Mouse (Mus musculus) T-cell, adult 2 months (primary cell): ENCODE data around the gene Cct6b.

ENCODE experiments used
- DNase-seq: peaks from one replicate; pipeline ENCODE4 v3.0.0; 2022; ENCODE audit warnings: low spot score

Cct6b gene

DNA sequence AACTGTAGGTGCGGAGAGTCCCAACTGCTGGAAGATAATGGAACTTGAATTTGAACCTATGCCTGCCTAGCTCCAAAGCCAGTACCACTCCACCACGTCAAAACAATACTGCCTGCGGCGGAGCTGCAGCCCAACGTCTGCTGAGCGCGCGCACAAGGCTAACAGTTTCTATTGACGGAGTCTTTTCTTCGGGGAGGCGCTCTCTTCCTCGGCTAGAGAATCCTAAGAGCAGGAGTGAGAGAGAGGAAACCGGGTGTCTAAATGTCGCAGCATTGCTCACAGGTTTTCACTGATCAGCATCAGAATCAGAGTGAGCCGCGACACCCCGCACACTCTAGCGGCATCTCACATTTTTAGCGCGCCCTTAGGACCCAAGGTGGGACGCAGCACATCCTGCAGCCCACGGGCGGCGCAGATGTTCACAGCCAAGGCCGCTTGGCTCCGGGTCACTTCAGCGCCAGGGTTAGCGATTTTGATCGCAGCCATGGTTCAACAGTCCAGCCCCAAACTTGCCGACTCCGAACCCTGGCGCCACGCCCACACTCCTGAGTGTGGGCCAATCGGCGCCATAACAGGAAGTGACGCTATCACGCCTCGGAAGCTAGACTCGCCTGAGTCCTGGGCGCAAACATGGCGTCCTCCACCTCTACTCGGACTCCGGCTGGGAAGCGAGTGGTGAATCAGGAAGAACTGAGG lies at the start of gene Cct6b, which contains the start of gene Zfp830:
TSS of gene Cct6b (minus strand) at position 580 of the 696 bp plus-strand sequence.
TSS of gene Zfp830 (plus strand) at position 604 of the 696 bp plus-strand sequence.
- peak; percentile 92 for DNase-seq

DNA sequence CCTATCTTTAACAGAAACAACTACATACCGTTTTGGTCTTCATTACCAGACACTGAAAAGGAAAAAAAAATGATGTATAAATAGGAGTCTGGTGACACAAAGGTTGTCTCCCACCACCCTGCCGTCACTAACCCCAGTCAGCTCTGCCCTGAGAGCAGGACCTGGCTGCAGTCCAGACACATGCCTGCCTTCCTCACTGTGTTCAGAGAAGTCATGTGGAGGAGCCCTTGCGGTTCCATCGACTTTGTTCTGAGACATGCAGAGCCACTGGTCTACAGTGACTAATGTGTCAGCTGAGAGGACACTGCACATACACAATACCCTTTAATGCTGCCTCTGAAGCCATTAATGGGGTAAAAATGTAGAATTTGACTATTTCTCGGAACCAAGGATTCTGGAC lies 44.4 kb upstream of the Cct6b start:
- DNase-seq, result no peak

GRCm38 (mm10) chr11:82807370-82807769 lies 43.2 kb upstream of the Cct6b start:
- no peak for DNase-seq

DNA sequence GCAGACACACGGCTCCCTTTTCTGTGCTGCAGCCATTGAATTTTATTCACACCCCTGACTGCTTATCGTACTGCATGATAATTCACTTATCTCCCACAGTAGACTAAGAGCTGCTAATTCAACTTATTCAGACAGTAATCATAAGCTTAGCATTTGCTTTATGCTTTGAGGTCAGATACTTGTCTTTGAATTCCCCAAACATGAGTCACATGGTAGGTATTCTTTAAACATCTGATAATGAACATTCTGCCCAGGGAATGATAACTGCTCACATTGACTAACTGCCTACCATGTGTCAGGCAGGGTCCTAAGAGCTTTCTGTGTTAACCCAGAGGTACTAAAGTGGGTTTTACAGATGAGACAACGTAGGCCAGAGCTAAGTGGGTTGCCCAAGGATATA lies 42.5 kb upstream of the Cct6b start:
- no peak for DNase-seq

- no peak for DNase-seq
These were observed 19.3 kb upstream of the Cct6b start for GRCm38 (mm10) chr11:82783453-82783852.

- DNase-seq, result no peak
These were observed 18.1 kb upstream of the Cct6b start for GRCm38 (mm10) chr11:82782197-82782596.

GRCm38 (mm10) chr11:82780983-82781903 lies 17.1 kb upstream of the Cct6b start, which contains the start of gene Lig3:
Lig3 (plus strand) TSS chr11:82781108.
- DNase-seq, result peak; percentile 94

DNA sequence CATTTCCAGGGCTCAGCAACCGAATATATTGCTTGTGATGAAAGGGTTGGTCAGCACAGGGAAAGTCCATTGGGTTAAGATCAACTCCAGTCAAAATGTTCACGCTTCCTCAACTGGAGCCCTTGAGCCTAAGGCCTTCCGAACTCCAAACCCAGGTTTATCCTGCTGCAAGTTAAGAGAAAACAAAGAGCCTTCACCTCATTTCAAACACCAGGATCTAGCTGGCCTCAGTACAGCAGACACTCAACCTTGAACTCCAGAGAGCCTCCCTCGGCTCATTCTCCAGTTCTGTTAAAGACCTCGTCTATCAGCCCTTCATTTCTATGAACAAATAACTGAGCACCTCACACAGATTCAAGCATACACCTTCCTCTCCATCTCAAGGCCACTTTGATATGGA lies 16.0 kb upstream of the Cct6b start:
- DNase-seq, result no peak

- no peak for DNase-seq
These were observed 360 bp upstream of the Cct6b start for GRCm38 (mm10) chr11:82764438-82764924.

DNA sequence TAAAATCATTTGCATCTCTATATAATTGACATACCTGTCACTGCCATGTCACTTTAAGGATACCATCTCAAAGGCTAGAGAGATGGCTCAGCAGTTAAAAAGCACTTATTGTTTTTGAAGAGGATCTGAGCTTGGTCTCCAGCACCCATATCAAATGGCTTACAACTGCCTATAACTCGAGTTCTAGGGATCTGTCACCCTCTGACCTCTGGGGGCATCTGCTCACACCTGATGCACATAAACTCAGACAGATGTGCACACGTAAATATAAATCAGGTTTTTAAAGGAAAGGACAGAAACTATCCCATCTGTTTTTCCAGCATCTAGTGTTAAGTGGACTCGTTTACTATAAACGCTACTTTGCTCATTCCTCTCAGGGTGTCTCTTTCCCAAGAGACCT lies 860 bp downstream of the Cct6b start:
- DNase-seq, result peak; percentile 13

DNA sequence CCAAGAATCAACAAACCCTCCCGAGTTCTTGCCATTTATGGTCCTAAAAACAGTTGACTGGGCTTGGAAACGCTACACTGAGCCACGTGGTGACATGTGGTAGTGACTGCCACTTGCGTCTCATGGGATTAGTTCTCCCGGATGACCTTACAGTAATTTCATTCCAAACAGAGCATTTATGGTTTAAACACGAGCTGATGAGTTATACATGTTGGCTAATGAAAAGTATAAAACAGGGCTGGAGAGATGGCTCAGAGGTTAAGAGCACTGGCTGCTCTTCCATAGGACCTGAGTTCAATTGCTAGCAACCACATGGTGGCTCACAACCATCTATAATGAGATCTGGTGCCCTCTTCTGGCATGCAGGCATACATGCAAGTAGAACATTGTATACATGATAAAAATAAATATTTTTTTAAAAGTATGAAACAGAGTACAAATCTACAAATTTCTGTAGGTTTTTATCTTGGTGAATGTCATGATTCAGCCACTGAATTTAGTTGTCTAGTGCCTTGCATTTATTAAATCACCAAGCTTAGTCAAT lies 1.8 kb downstream of the Cct6b start:
- peak; percentile 26 for DNase-seq

- no peak for DNase-seq
These were observed 8.2 kb downstream of the Cct6b start for GRCm38 (mm10) chr11:82755919-82756318.

- no peak for DNase-seq
These were observed 11.6 kb downstream of the Cct6b start for GRCm38 (mm10) chr11:82752349-82753115.

- DNase-seq, result peak; percentile 22
These were observed 17.2 kb downstream of the Cct6b start for GRCm38 (mm10) chr11:82746857-82747366.

GRCm38 (mm10) chr11:82746138-82746537 lies 18.0 kb downstream of the Cct6b start:
- peak; percentile 62 for DNase-seq

DNA sequence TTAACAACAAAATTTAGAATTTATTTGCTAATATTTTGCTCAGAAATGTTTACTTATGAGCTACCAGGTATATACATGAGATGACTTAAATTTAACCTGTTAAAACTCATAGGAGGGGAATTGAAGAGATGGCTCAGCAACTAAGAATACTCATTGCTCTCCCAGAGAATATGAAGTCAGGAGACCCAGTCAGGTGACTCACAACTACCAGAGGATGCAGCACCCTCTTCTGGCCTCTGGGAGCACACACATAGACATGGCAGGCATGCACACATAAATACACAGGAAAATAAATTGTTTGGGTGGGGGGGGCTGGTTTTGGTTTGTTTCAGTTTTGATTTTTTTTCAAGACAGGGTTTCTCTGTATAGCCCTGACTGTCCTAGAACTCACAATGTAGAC lies 25.1 kb downstream of the Cct6b start:
- DNase-seq, result no peak

GRCm38 (mm10) chr11:82734227-82734626 lies 29.9 kb downstream of the Cct6b start:
- no peak for DNase-seq

DNA sequence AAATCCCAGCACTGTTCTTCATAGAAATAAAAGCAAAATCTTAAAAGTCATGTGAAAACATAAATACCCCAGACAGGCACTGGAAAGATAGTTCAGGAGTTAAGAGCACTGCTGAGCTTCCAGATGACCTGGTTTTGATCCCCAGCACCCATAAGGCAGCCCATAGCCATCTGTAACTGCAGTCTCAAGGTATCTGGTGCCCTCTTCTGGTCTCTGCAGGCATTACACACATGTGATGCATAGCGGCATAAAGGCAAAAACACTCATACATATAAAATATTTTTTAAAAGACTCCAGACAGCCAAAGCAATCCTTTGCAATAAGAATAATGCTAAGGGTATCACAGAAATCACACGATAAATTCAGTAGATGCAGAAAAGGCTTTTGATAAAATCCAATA lies 37.3 kb downstream of the Cct6b start:
- DNase-seq, result no peak

DNA sequence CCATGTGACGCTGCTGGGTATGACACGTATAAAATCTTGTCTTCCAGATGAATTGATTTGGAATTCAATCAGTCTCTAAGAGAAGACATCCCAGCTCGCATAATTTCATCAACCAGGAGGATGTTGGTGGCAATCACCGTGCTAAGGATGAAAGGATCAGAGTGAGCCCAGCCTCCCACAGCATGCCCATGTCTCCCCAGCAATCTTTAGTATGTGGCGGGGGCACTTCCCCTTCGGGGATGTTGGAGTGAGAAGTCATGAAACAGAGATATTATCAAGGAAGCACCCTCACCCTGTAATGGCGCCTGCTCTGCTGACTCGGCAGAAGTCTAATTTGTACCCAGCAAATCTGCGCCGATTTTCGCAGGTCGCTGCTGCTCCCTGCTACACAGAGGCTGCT lies 44.8 kb downstream of the Cct6b start:
- no peak for DNase-seq

GRCm38 (mm10) chr11:82712681-82713080 lies 51.4 kb downstream of the Cct6b start:
- no peak for DNase-seq

GRCm38 (mm10) chr11:82708934-82709333 lies 55.2 kb downstream of the Cct6b start:
- no peak for DNase-seq

- DNase-seq, result no peak
These were observed 59.0 kb downstream of the Cct6b start for GRCm38 (mm10) chr11:82705082-82705481.
